Mouse (Mus musculus) neural tube, embryonic 13.5 days (tissue): ENCODE data around the gene Ankzf1. TPM values are rescaled to one million over a fixed set of nuclear protein-coding genes. Genes with fewer than 3 reads are reported as not detected.

Experiments used
- ATAC-seq: fragments of 200-750 bp; cut with Nextera tagmentation; 2 replicates; pipeline ENCODE4 v1.8.0; 2017; ENCODE audit warnings: low read depth, mild to moderate bottlenecking, moderate TSS enrichment, moderate library complexity
- H3K27ac ChIP-seq: fragments of 300-500 bp; sonication (generic); replicated peaks from 2 replicates; pipeline ENCODE4 v1.5.1; 2015; ENCODE audit warnings: moderate library complexity, mild to moderate bottlenecking, inconsistent platforms
- H3K27me3 ChIP-seq: fragments of 300-500 bp; sonication (generic); 2 replicates; pipeline ENCODE4 v1.6.1; 2015; ENCODE audit warnings: mild to moderate bottlenecking, inconsistent platforms
- H3K36me3 ChIP-seq: fragments of 300-500 bp; sonication (generic); 2 replicates; pipeline ENCODE4 v1.6.1; 2015; ENCODE audit warnings: mild to moderate bottlenecking, inconsistent platforms
- H3K4me1 ChIP-seq: fragments of 300-500 bp; sonication (generic); replicated peaks from 2 replicates; pipeline ENCODE4 v1.6.1; 2015; ENCODE audit warnings: inconsistent platforms
- H3K4me2 ChIP-seq: fragments of 300-500 bp; sonication (generic); 2 replicates; pipeline ENCODE4 v1.6.1; 2015; ENCODE audit warnings: inconsistent platforms, mild to moderate bottlenecking, moderate library complexity
- H3K4me3 ChIP-seq: fragments of 300-500 bp; sonication (generic); 2 replicates; pipeline ENCODE4 v1.5.1; 2015; ENCODE audit warnings: mild to moderate bottlenecking, inconsistent platforms
- H3K9ac ChIP-seq: fragments of 300-500 bp; sonication (generic); 2 replicates; pipeline ENCODE4 v1.6.1; 2015; ENCODE audit warnings: moderate library complexity, mild to moderate bottlenecking, inconsistent platforms
- H3K9me3 ChIP-seq: fragments of 300-500 bp; sonication (generic); 2 replicates; pipeline ENCODE4 v1.6.1; 2016; ENCODE audit warnings: inconsistent platforms
- WGBS: fragments of 180-500 bp; shearing (Covaris S2); methylation state at CpG from one replicate; pipeline ENCODE4 v1.1.7; 2015; 5-methylcytosine and 5-hydroxymethylcytosine counted together
- polyA plus RNA-seq: library from polyadenylated mRNA; unstranded; fragments of >200 nt; fragmentation: Nextera tagmentation; extraction: Ambion mirVana; gene quantifications from 2 replicates; pipeline ENCODE4 v1.2.1, GENCODE M21; 2015

The Ankzf1 gene
- polyA plus RNA-seq, 1 experiment from 2014 or later = 22.2 TPM

DNA sequence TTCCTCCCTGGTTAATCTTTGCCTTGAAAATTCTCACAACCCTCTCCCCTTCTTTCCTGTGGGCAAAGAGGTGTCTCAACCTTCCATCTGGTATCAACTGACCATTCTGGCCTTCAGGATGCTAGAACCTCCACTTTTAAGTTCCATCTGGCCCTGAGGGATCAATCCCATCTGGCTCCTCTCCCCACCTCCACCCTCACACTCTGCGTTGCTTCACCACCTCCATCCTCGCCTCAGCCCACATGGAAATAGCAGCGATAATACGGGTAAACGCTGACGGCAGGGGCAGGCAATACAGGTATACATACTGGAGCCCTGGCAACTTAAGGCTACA is 25.9 kb downstream of the Ankzf1 start:
- H3K4me1 ChIP-seq = peaks cover 25% of the 10 kb centered on the region
- peak overlapping the region; percentile 54; the same call in 1 of the 2 replicates for H3K4me3 ChIP-seq
- H3K27me3 ChIP-seq = peaks cover 72% of the 10 kb centered on the region
- H3K9ac ChIP-seq = 0 out of 2 replicates have a peak overlapping the region, but pooled peaks have one; percentile 69
- H3K9me3 ChIP-seq = no peaks in the 10 kb centered on the region
- peak overlapping the region; percentile 86 for H3K4me2 ChIP-seq
- no peak for ATAC-seq
- H3K27ac ChIP-seq = no peak overlapping the region
- peaks cover 33% of the 10 kb centered on the region for H3K36me3 ChIP-seq
- WGBS = 5% methylated on average over 6 of the region's 6 CpGs

DNA sequence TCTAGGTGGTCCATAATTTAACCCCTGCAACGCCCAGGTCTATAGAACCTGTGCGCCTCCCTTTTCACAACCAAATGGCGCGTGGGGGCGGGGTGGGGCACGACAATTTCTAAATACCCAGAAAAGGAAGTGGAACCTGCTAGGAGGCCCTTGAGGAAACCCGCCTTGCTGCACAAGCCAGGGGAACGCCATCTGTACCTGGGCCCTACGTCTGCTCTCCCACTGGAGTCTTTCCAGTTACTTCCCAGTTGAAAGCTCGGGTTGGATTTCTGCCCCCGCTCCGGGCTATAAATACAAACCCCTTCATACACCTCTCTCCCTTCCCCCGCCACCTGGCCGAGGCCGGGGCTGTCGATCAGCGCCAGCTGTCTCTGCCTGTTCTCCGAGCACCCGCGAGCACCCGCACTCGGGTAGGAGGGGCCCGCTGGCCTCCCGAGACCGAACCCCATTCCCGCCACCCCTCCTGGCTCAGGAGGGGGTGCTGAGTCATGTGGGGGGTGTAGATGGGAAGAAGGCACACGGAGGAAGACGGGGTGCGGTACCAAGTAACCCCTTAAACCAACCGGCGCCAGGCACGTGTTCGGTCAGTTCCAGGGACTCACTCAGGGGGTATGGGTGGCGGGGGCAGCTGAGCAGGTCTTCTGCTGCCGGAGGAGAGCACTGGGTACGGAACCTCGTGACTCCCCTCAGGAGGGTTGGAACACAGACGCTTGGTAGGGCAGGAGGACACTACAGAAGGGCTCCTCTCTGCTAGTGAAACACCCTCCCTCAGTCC is 26.5 kb downstream of the Ankzf1 start:
- Histone ChIP-seq H3K4me2 (peak overlapping the region; percentile 86), H3K9ac (peak overlapping the region; percentile 69), H3K36me3 (peaks cover 28% of the 10 kb centered on the region), H3K9me3 (no peaks in the 10 kb centered on the region), H3K4me3 (peak overlapping the region; percentile 54), H3K4me1 (peaks cover 20% of the 10 kb centered on the region), H3K27me3 (peaks cover 78% of the 10 kb centered on the region), H3K27ac (no peak overlapping the region)
- WGBS = 1% methylated on average over 38 of the region's 38 CpGs
- peak; percentile 46 for ATAC-seq

DNA sequence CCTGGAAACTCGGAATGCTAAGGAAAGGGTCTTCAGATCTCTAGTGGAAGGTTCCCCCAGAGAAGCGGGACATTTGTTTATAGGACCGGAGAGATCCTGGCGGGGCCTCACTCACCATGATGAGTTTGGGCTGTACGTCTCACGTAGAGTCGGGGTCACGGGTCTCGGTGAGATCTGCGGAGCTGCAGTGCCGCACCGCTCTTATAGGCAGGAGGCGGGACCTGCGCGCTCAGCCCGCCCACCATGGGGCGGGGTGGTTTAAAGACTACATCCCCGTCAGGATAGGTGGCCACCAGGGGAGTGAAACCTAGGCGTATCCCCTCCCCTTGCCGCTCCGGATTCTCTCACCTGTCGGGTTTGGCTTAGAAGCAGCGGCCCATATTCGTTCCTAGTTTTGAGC is 27.1 kb downstream of the Ankzf1 start:
- Histone ChIP-seq H3K27me3 (peaks cover 80% of the 10 kb centered on the region), H3K36me3 (peaks cover 21% of the 10 kb centered on the region), H3K4me2 (peak overlapping the region; percentile 86), H3K4me3 (peak overlapping the region; percentile 54), H3K4me1 (peaks cover 20% of the 10 kb centered on the region), H3K9ac (peak overlapping the region; percentile 69), H3K9me3 (no peaks in the 10 kb centered on the region), H3K27ac (no peak overlapping the region)
- peak; percentile 80; the same call in 1 of the 2 replicates for ATAC-seq
- WGBS = 0% methylated on average over 24 of the region's 24 CpGs

DNA sequence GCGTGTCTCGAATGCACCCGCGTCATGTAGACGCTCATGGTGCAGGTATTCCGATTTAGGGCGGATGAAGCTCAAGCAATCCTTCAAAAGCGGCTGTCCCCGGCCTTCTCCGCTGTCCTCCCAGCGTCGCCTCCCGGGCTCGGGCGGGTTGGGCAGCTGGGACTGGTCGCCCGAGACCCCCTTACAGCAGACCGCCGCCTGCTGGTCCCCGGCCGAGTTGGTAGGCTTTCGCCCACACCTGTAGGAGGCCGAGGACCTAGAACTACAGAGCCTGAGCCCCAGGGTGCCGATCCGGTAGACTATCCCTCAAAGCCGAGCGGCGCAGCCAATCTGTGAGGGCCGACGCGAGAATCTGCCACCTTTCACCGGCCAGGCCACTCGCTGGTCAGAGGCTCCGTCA is 27.6 kb downstream of the Ankzf1 start, which contains the start of gene Tuba4a:
Gene Tuba4a, minus strand, starts transcription at position 335 of the 400 bp plus-strand sequence.
- peaks cover 80% of the 10 kb centered on the region for H3K27me3 ChIP-seq
- peak within 1 kb of the TSS; percentile 86 for H3K4me2 ChIP-seq
- peak within 1 kb of the TSS; percentile 54 for H3K4me3 ChIP-seq
- peaks cover 20% of the 10 kb centered on the region for H3K4me1 ChIP-seq
- peak; percentile 66; the same call in 1 of the 2 replicates for ATAC-seq
- no peaks in the 10 kb centered on the region for H3K9me3 ChIP-seq
- H3K36me3 ChIP-seq = peaks cover 16% of the 10 kb centered on the region
- H3K9ac ChIP-seq = peak within 1 kb of the TSS; percentile 69
- WGBS = under 1% methylated on average over 34 of the region's 34 CpGs
- H3K27ac ChIP-seq = no peak within 1 kb of the TSS

DNA sequence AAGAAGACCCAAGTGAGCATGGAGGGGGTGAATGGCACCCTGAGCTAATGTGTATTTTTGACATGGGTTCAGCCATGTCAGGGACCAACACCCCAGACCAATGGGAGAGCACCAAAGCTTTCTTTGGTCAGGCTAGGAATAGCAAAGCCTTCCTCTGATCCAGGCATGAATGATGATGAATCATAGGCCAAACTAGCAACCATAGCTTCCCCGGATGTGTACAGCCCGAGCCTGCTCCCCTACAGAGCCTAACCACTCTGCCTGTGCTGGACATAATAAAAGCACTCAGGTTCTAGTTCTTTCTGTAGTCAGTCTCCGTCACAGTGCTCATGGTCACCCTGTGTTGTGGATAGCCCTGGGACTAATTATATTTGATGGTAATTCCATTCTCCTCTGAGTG is 29.6 kb downstream of the Ankzf1 start:
- peaks cover 72% of the 10 kb centered on the region for H3K27me3 ChIP-seq
- 82% methylated on average over 3 of the region's 3 CpGs for WGBS
- peaks cover 20% of the 10 kb centered on the region for H3K4me1 ChIP-seq
- ATAC-seq = no peak
- H3K9ac ChIP-seq = no peak overlapping the region
- H3K27ac ChIP-seq = no peak overlapping the region
- no peak overlapping the region for H3K4me3 ChIP-seq
- no peak overlapping the region for H3K4me2 ChIP-seq
- H3K9me3 ChIP-seq = no peaks in the 10 kb centered on the region
- H3K36me3 ChIP-seq = no peaks in the 10 kb centered on the region

DNA sequence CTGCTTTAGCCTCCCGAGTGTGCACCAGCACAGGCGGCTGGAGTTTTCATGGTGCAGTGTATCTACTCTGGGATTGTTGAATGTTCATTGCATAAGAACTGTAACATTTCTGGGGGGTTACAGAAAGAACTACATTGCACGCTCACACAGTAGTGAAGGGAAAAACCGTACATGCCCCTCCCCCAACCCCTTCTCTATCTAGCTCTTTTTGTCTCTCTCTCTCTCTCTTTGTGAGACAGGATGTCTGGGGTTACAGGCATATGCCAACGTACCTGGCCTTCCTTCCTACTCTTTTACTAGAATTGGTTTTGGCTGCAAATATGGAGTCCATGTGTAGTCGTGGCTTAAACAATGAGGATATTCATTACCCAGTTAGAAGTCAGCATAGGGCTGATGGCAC is 31.0 kb downstream of the Ankzf1 start:
- no peaks in the 10 kb centered on the region for H3K36me3 ChIP-seq
- no peak overlapping the region for H3K27ac ChIP-seq
- H3K4me1 ChIP-seq = peaks cover 20% of the 10 kb centered on the region
- H3K27me3 ChIP-seq = peaks cover 58% of the 10 kb centered on the region
- H3K4me2 ChIP-seq = no peak overlapping the region
- H3K9ac ChIP-seq = no peak overlapping the region
- 84% methylated on average over 6 of the region's 6 CpGs for WGBS
- no peaks in the 10 kb centered on the region for H3K9me3 ChIP-seq
- H3K4me3 ChIP-seq = no peak overlapping the region
- no peak for ATAC-seq

DNA sequence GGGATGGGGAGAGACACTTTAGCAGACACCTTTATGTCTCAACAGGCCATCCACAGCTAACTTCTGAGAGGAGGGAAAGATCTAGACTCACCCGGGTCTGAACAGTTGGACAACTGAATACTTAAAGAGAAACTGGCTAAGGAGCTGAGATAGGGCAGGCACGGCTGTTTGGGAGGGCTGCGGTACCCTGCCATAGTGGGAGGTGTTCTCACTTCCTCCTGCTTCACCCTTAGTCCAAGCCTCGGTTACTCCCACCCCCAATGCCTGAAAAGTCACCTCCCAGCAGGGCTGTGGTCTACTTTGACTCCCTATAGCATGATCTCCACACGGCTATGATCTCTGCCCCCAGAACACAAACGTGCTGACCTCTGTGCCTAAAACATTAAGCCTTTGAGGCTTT is 31.6 kb downstream of the Ankzf1 start:
- H3K27me3 ChIP-seq = peaks cover 52% of the 10 kb centered on the region

DNA sequence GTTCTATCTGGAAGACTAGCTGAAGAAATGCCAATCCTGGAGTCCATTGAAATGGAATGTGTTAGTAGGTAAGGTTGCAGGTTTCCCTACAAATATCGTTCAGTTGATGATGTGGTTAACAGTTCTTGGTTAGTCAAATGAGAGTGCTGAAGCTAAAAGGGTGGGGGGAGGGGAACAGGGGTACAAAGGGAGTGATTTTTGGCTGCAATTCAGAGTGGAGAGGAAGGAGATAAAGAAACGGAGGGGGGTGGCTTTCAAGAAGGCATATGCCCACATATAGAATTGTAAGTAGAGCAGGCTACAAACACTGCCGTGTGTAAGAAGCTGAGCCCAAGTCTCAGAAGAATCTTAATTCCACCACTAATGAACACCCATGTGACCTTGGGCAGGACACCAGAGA is 33.5 kb downstream of the Ankzf1 start:
- 58% methylated on average over 3 of the region's 3 CpGs for WGBS
- Histone ChIP-seq H3K27ac (no peak overlapping the region), H3K27me3 (peaks cover 33% of the 10 kb centered on the region), H3K36me3 (no peaks in the 10 kb centered on the region), H3K4me2 (no peak overlapping the region), H3K4me3 (no peak overlapping the region), H3K9ac (no peak overlapping the region), H3K4me1 (no peaks in the 10 kb centered on the region), H3K9me3 (no peaks in the 10 kb centered on the region)
- ATAC-seq = no peak

More for the DNA sequence above, 31.6 kb downstream of the Ankzf1 start:
- no peak overlapping the region for H3K9ac ChIP-seq
- H3K4me1 ChIP-seq = peaks cover 14% of the 10 kb centered on the region
- H3K4me3 ChIP-seq = no peak overlapping the region
- no peaks in the 10 kb centered on the region for H3K9me3 ChIP-seq
- no peaks in the 10 kb centered on the region for H3K36me3 ChIP-seq
- 76% methylated on average over 6 of the region's 6 CpGs for WGBS
- no peak for ATAC-seq
- H3K4me2 ChIP-seq = no peak overlapping the region
- H3K27ac ChIP-seq = no peak overlapping the region

DNA sequence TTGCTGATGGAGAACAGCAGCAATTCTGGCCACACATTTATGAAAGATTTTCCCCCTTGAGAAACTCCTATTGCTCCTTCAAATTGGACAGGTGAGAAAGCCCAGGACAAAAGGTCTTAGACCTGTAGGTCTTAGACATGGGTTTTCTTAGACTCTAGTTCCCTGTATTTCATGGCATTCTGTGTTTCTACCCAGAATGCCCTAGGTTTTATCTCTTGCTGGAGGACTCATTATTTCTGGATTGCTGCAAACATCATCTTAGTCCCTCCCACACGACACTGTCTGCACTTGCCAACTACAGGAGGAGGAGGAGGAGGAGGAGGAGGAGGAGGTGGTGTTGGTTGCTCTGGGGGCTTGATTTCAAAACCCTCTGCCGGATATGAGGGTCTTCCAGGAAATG is 34.2 kb downstream of the Ankzf1 start:
- WGBS = 73% methylated on average over 2 of the region's 2 CpGs

DNA sequence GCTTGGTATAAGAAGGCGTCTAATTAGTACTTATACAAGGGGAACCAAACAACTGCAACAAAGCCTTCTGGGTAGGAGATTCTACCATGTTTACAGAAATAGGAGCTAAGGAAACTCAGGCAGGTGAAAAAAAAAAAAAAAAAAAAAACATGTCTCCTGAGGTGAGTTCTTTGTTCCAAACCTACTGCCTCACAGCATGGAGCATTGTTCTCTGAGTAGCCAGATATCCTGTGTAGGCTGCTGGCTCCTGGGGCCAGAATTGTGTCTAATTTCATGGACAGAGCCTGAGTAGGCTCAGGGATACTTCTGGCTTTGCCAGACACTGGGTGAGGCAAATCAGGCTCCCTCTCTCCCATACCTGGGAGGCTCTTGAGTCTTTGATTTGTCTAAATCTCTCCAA is 35.7 kb downstream of the Ankzf1 start:
- H3K27ac ChIP-seq = no peak overlapping the region
- H3K36me3 ChIP-seq = no peaks in the 10 kb centered on the region
- H3K27me3 ChIP-seq = peaks cover 20% of the 10 kb centered on the region
- H3K9ac ChIP-seq = no peak overlapping the region
- WGBS = 80% methylated on average over 1 of the region's 1 CpGs
- H3K4me1 ChIP-seq = no peaks in the 10 kb centered on the region
- ATAC-seq = no peak
- no peak overlapping the region for H3K4me3 ChIP-seq
- no peaks in the 10 kb centered on the region for H3K9me3 ChIP-seq
- no peak overlapping the region for H3K4me2 ChIP-seq

More for the DNA sequence above, 34.2 kb downstream of the Ankzf1 start:
- Histone ChIP-seq H3K9me3 (no peaks in the 10 kb centered on the region), H3K4me1 (no peaks in the 10 kb centered on the region), H3K27me3 (peaks cover 32% of the 10 kb centered on the region), H3K4me2 (no peak overlapping the region), H3K4me3 (no peak overlapping the region), H3K36me3 (no peaks in the 10 kb centered on the region), H3K9ac (no peak overlapping the region), H3K27ac (no peak overlapping the region)
- no peak for ATAC-seq

DNA sequence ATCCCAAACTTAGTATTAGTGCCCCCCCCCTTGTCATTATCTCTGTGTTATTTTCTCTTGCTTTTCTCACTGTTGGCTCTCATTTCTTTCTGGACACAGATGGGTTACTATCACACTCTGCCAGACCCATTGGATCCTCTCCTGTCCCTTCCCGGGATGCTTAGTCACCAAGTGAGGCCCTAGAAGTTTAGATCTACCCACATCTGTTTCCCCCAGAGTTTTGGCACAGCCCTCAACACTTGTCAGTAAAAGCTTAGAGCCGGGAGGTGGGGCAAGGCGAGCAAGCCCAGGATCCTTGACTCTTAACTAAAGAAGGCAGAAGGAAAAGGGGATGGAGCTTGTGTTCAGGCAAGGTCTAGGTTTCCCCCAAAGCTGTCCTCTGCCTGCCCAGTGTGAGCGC is 37.2 kb downstream of the Ankzf1 start:
- Histone ChIP-seq H3K9ac (no peak overlapping the region), H3K36me3 (no peaks in the 10 kb centered on the region), H3K4me1 (no peaks in the 10 kb centered on the region), H3K9me3 (no peaks in the 10 kb centered on the region), H3K27ac (no peak overlapping the region), H3K4me3 (no peak overlapping the region), H3K4me2 (no peak overlapping the region), H3K27me3 (peaks cover 10% of the 10 kb centered on the region; the same call in 1 of the 2 replicates)
- 82% methylated on average over 4 of the region's 4 CpGs for WGBS
- no peak for ATAC-seq

DNA sequence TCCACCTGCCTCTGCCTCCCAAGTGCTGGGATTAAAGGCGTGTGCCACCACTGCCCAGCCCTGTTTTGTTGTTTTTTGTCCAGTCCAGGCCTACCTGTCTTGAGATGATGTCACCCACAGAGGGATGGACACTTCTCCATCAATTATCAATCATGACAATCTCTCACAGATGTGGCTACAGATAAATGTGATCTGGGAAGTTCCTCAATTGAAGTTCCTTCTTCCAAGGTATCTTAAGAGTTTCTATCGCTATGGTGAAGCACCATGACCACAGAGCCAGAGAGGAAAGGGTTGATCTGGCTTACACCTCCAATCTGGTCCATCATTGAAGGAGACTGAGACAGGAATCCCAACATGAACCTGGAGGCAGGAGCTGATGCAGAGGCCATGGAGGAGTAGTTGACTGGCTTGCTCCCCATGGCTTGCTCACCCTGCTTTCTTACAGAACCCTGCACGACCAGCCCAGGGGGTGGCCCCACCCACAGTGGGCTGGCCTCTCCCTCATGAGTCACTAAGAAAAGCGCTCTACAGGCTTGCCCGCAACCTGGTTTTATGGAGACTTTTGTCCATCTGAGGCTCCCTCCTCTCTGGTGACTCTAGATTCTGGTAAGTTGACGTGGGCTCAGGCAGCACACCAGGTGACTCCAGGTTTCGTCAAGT is 38.5 kb downstream of the Ankzf1 start:
- ATAC-seq = no peak
- H3K4me3 ChIP-seq = no peak overlapping the region
- H3K27me3 ChIP-seq = peaks cover 10% of the 10 kb centered on the region; the same call in 1 of the 2 replicates
- no peak overlapping the region for H3K9ac ChIP-seq
- no peaks in the 10 kb centered on the region for H3K36me3 ChIP-seq
- no peaks in the 10 kb centered on the region for H3K9me3 ChIP-seq
- H3K27ac ChIP-seq = no peak overlapping the region
- H3K4me2 ChIP-seq = no peak overlapping the region
- peaks cover 7% of the 10 kb centered on the region; the same call in 1 of the 2 replicates for H3K4me1 ChIP-seq
- 80% methylated on average over 7 of the region's 7 CpGs for WGBS
